Mouse (Mus musculus) embryonic stem cell, embryonic (primary cell): Measurements from ENCODE around the gene Tuba1a.

Experiments used
- CTCF ChIA-PET, 4 experiments: fragments of 300-600 bp in 2 of 4; fragments of 350-600 bp in 2 of 4; sonication (Branson Sonifier 250); formaldehyde crosslinking; loops; one replicate each; lab custom pipeline; 2022; ENCODE audit warnings: inconsistent platforms in 2 of 4; lab: Charles Lee
- POLR2A ChIA-PET, 4 experiments: fragments of 300-600 bp in 2 of 4; fragments of 350-600 bp in 2 of 4; sonication (Branson Sonifier 250); formaldehyde crosslinking; loops; one replicate each; lab custom pipeline; 2022; ENCODE audit warnings: antibody characterized with exemption in 4 of 4, inconsistent platforms in 1 of 4; lab: Charles Lee

The Tuba1a gene

DNA sequence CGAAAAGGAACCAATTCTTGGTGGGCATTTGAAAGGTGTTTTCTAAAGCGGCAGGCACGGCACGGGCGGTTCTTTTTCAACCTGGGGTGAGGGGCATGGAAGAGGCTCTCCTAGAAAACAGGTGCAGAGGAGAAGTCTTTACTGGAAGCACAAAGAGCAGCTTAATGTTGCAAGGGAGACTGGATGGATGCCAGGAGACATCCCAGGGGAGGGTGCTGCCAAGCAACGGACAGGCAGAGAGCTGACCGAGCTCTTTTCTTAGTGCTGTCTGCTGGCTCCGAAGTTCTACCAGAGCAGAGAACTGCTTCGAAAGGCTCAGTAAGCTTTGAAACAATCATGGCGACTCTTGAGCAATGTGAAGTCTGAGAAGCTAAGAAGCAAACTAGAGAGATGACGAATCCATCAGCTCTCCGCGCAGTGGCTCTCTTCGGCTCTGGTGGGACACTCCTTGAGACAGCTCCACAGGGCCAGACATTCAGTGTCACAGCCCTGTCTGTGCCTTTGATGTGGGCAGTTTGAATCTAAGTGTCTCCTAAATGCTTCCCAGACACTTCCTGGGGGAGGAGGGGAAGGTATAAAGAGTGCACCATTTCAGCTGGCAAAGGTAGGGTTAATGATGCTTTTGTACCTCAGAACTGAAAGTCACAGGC, 24.4 kb upstream of the Tuba1a start:
- ChIA-PET CTCF (interaction anchor here (0.5 to 1.7 kb wide), 17 partner anchors 15 to 803 kb away, joined by 3 to 11 read pairs (median 3); no protein-coding TSS in a partner anchor), POLR2A (interaction anchor here (0.5 to 23.5 kb wide), 33 partner anchors 8 to 418 kb away, joined by 3 to 429 read pairs (median 6); partner anchors contain the start of genes Tuba1b (in 3 of the 4), Tuba1c (in 3 of the 4), Gm49450 (in 2 of the 4) and Tuba1a (in 2 of the 4))

GRCm38 (mm10) chr15:98976763-98977758, 23.6 kb upstream of the Tuba1a start:
- ChIA-PET POLR2A (interaction anchor here (0.6 to 23.5 kb wide), 30 partner anchors 8 to 417 kb away, joined by 3 to 429 read pairs (median 8); partner anchors contain the start of genes Tuba1c (in 3 of the 4), Gm49450 (in 2 of the 4), Tuba1a (in 2 of the 4) and Tuba1b (in 2 of the 4)), CTCF (interaction anchor here (0.5 to 1.7 kb wide), 13 partner anchors 16 to 802 kb away, joined by 3 to 11 read pairs (median 3); no protein-coding TSS in a partner anchor)

DNA sequence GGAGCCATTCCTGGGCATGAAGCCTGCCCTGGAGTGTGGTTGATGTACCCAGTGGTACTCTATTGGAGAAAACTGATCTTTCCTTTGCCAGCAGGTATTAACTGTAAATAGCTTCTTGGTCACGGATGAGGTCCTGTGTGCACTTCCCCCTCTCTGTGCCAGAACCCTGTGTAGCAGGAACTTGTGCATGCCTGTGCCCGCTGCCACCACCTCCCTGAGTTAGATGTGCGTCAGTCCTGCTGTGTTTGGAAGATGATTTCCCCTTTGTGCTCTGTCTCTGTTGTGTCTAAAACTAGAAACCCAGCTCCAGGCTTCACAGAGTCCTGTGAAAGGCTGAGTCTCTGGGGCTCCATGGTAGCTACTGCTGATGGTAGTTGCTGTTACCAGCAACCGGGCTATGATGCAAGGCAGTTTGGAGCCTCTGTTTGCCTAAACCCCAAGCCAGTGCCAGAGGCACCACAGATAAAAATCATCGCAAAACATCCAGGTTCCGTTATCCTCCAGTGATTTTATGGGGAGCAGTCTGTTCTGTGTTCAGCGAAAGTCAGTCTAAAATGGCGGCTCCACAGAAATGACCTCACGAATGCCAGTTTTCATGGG, 19.6 kb upstream of the Tuba1a start:
- ChIA-PET POLR2A (interaction anchor here (0.6 to 15.4 kb wide), 33 partner anchors 7 to 450 kb away, joined by 3 to 563 read pairs (median 10); partner anchors contain the start of genes Gm49450 (in 3 of the 4), Tuba1a (in 3 of the 4), Tuba1b (in 2 of the 4) and Tuba1c (in 2 of the 4)), CTCF (interaction anchor here in 3 of 4 experiments (0.6 to 2.0 kb wide), 8 partner anchors 20 to 167 kb away, joined by 3 to 11 read pairs (median 4); no protein-coding TSS in a partner anchor)

GRCm38 (mm10) chr15:98971576-98972320, 18.2 kb upstream of the Tuba1a start:
- ChIA-PET POLR2A (interaction anchor here (0.5 to 15.4 kb wide), 65 partner anchors 9 to 590 kb away, joined by 3 to 563 read pairs (median 5); partner anchors contain the start of genes Gm49450 (in 4 of the 4), Tuba1a (in 4 of the 4), Tuba1b (in 3 of the 4) and Tuba1c (in 3 of the 4)), CTCF (interaction anchor here (0.5 to 2.2 kb wide), 22 partner anchors 8 to 1739 kb away, joined by 3 to 11 read pairs (median 3); partner anchors contain the start of gene Tmbim6 (in 1 of the 4))

- POLR2A ChIA-PET: interaction anchor here (0.5 to 15.4 kb wide), 56 partner anchors 9 to 591 kb away, joined by 3 to 563 read pairs (median 5); partner anchors contain the start of genes Gm49450 (in 4 of the 4), Tuba1a (in 4 of the 4), Tuba1b (in 3 of the 4) and Tuba1c (in 3 of the 4)
These were observed 17.6 kb upstream of the Tuba1a start for GRCm38 (mm10) chr15:98971111-98971510.

GRCm38 (mm10) chr15:98969372-98970101, 16.0 kb upstream of the Tuba1a start:
- ChIA-PET POLR2A (interaction anchor here (0.5 to 15.4 kb wide), 70 partner anchors 8 to 242 kb away, joined by 3 to 563 read pairs (median 6); partner anchors contain the start of genes Gm49450 (in 4 of the 4), Tuba1a (in 4 of the 4), Tuba1b (in 4 of the 4) and Tuba1c (in 3 of the 4)), CTCF (interaction anchor here (0.5 to 2.0 kb wide), 33 partner anchors 10 to 750 kb away, joined by 3 to 16 read pairs (median 4); partner anchors contain the start of genes Tuba1a (in 3 of the 4), Gm49450 (in 2 of the 4) and Prkag1 (in 1 of the 4))

More at GRCm38 (mm10) chr15:98971111-98971510, 17.6 kb upstream of the Tuba1a start:
- CTCF ChIA-PET: interaction anchor here (0.6 to 2.2 kb wide), 16 partner anchors 9 to 1740 kb away, joined by 3 to 11 read pairs (median 4); partner anchors contain the start of gene Tmbim6 (in 1 of the 4)

DNA sequence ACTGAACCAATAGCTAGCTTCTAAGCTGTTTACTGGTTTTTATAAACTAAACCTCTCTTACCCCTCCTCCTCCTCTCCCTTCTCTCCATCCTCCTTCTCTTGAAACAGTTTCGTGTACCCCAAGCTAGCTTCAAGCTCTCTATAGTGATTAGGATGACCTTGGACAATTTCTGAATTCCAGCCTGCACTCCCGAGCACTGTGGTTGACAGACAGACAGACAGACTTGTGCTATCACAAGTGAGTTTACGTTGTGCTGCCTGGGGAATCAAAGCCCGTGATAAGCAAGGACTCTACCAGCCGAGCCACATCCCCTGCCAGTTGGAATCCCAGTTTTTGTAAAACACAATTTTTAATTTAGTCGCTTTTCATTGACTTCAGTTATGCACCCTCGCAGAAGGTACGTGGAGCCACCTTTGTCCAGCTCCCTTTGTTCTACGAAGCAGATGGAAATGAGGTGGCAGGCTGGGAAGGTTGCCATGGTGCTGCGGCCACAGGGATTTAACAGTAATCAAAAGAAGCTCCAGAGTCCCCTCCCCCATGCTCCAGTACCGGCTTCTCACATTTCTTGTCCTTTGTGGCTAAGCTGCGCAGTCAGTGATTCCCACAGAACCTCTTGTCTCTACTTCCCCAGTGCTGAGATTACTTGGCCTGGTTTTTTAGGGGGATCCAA, 15.3 kb upstream of the Tuba1a start:
- POLR2A ChIA-PET: interaction anchor here (0.5 to 15.4 kb wide), 69 partner anchors 9 to 241 kb away, joined by 3 to 563 read pairs (median 6); partner anchors contain the start of genes Gm49450 (in 4 of the 4), Tuba1a (in 4 of the 4), Tuba1b (in 4 of the 4) and Tuba1c (in 3 of the 4)
- CTCF ChIA-PET: interaction anchor here (0.5 to 2.0 kb wide), 31 partner anchors 10 to 751 kb away, joined by 3 to 16 read pairs (median 3); partner anchors contain the start of genes Gm49450 (in 2 of the 4), Tuba1a (in 2 of the 4) and Prkag1 (in 1 of the 4)

- ChIA-PET POLR2A (interaction anchor here in 3 of 4 experiments (0.6 to 9.3 kb wide), 8 partner anchors 9 to 34 kb away, joined by 3 to 368 read pairs (median 6); partner anchors contain the start of gene Tuba1b (in 1 of the 3)), CTCF (interaction anchor here (0.5 to 1.0 kb wide), 5 partner anchors 9 to 34 kb away, joined by 3 to 5 read pairs (median 4); no protein-coding TSS in a partner anchor)
These were observed 6.0 kb upstream of the Tuba1a start for GRCm38 (mm10) chr15:98959531-98959930.

DNA sequence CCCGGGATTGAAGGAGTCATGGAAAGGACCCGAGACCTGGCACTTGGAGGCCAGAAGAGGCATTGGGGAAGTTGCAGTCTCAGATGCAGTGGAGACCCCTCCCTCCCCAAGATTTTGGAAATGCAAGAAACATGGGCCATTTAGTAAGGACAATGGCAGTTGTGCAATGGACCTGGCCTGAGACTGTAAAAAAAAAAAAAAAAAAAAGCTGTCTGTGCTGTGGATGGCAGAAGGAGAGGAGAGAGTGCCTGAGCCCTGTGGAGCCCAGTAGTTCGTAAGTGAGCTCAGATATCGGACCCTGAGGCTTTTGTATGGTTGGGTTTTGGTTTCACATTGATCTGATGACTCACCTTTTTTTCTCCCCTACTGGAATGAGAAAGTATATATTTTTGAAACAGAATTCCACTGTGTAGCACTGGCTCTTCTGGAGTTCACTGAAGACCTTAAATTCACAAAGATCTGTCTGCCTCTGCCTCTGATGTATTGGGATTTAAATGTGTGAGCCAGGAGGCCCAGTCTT, 5.5 kb upstream of the Tuba1a start:
- ChIA-PET POLR2A (interaction anchor here in 3 of 4 experiments (0.6 to 9.3 kb wide), 8 partner anchors 10 to 34 kb away, joined by 3 to 368 read pairs (median 6); partner anchors contain the start of gene Tuba1b (in 1 of the 3)), CTCF (interaction anchor here (0.5 to 1.0 kb wide), 5 partner anchors 10 to 35 kb away, joined by 3 to 5 read pairs (median 4); no protein-coding TSS in a partner anchor)

DNA sequence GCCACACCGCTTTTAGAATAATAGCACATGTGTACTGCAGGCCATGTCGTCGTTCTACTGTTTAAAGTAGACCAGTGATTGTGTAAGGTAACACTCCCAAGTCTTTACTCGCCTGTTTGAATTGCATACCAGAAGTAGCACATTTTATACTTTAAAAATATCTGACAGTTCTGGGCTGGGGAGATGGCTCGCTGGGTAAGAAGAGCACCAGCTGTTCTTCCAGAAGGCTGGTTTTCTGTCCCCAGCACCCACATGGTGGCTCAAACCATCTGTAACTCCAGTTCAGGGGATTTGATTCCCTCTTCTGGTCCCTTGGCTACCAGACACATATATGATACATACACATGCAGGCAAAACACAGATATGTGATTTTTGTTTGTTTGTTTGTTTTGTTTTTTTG, 4.0 kb upstream of the Tuba1a start:
- POLR2A ChIA-PET: interaction anchor here in 3 of 4 experiments (1.0 to 9.3 kb wide), 6 partner anchors 11 to 36 kb away, joined by 4 to 368 read pairs (median 155); partner anchors contain the start of gene Tuba1b (in 1 of the 3)

DNA sequence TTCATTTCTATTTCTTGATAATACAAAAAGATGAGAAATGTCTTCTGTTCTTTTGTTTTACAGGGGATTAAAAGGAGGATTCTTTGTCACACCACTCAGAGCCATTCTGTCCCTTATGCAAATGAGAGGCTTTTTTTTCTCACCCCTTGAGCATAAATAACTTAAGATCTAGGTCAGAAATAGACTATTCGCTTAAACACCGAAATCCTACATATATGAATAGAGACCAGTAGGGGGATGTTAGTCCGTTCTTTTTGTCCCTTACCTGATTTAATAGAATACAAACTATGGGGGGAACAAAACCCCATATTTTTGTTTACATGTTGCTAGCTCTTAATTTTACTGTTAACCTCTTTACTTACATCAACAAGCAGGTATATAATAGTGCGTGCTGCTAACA, 2.5 kb upstream of the Tuba1a start:
- ChIA-PET POLR2A (interaction anchor here in 3 of 4 experiments (0.5 to 9.3 kb wide), 15 partner anchors 11 to 75 kb away, joined by 3 to 368 read pairs (median 7); no protein-coding TSS in a partner anchor), CTCF (interaction anchor here in 2 of 4 experiments (1.0 to 4.6 kb wide), 3 partner anchors 15 to 64 kb away, joined by 3 to 30 read pairs (median 3); no protein-coding TSS in a partner anchor)

More for the DNA sequence above, 4.0 kb upstream of the Tuba1a start:
- CTCF ChIA-PET: interaction anchor here in 1 of 4 experiments (0.6 to 1.0 kb wide), 2 partner anchors 43 to 326 kb away, joined by 3 read pairs; no protein-coding TSS in a partner anchor

DNA sequence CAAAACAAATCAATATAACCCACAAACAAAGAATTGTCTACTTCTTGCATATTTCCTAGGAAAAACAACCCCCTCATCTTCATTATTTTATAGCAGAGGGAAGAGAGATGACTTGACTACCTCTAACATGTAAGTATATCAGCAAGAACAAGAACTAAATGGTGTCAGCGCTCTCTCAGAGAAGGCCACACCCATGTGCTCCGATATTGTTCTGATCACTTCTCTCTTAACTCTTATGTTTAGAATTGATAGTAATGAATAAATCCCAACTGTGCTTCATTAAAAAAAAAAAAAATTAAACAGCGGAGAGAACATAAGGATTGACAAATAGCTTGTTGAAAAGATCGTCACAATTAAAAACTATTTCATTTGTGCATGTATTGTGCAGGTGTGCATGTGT, 1.8 kb upstream of the Tuba1a start:
- ChIA-PET POLR2A (interaction anchor here in 3 of 4 experiments (0.5 to 9.3 kb wide), 18 partner anchors 10 to 75 kb away, joined by 3 to 368 read pairs (median 40); partner anchors contain the start of genes Tuba1b (in 3 of the 3) and Tuba1c (in 1 of the 3)), CTCF (interaction anchor here in 3 of 4 experiments (0.6 to 4.6 kb wide), 5 partner anchors 11 to 156 kb away, joined by 3 to 30 read pairs (median 5); no protein-coding TSS in a partner anchor)
